Mouse (Mus musculus) granulocyte monocyte progenitor cell, adult 5-6 weeks (primary cell): ENCODE results near the gene Bgn. TPM values are rescaled to one million over a fixed set of nuclear protein-coding genes. Genes with fewer than 3 reads are reported as not detected.

Source experiments
- ATAC-seq: replicated peaks from 2 replicates; pipeline ENCODE4 v1.8.0; 2016; ENCODE audit warnings: mild to moderate bottlenecking, moderate TSS enrichment, inconsistent platforms; ENCODE audit not compliant: poor library complexity, severe bottlenecking
- total RNA-seq, 2 experiments: library from RNA; stranded (forward) in 1 of 2; stranded (reverse) in 1 of 2; fragments of 200-712, 200-1000 nt in 1 of 2; fragments of >200 nt in 1 of 2; fragmentation: Nextera tagmentation in 1 of 2; gene quantifications; 2 replicates each; pipeline ENCODE4 v1.2.3; 2014 to 2017

Gene Bgn
- total RNA-seq (2014; fragmentation: Nextera tagmentation) (not detected in 2 replicates), total RNA-seq (2017) (not detected in 2 replicates)

- ATAC-seq: no peak
These were observed at the start of gene Bgn for GRCm38 (mm10) chrX:73483484-73483810. TSS of gene Bgn (plus strand) at chrX:73483602.

DNA sequence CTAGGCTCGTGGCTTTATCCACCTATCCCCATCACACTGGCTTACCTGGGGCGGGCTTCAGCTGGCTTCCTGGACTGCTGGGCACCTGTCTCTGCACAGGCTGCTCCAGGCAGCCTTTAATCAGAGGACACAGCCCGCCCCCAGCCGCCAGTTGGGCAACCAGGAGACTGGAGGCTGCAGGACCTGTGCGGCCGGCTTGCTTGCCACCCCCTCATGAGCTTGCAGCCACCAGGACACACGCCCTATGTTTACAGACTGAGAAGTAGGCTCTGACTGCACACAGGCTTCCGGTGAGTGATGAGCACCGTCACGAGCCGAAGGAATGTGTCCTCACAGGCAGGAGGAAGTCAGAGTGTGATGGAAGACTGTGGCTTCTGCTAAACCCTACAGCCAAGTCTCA, 48.1 kb upstream of the Bgn start, which contains the start of gene Trex2:
TSS of gene Trex2 (minus strand) at position 93 of the 400 bp plus-strand sequence.
- no peak for ATAC-seq

GRCm38 (mm10) chrX:73441428-73441827, 42.0 kb upstream of the Bgn start:
- no peak for ATAC-seq

DNA sequence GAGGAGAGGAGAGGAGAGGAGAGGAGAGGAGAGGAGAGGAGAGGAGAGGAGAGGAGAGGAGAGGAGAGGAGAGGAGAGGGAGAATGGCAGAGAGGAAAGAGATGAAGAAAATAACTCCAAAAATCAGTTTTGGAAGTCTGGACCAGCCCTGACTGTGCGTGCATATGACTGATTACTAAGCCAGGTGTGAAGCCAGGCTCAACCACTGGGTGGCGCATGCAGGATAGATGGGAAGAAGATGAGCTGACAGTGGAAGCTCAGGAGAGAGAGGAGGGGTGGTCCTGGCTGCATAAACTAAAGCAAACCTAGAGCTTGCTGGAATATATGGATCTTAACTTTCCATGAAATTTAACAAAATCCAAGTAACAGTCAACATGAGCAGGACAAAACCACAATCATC, 31.5 kb upstream of the Bgn start:
- ATAC-seq: peak; percentile 59

- peak; percentile 100 for ATAC-seq
These were observed 24.5 kb upstream of the Bgn start, which contains the start of gene Haus7 for GRCm38 (mm10) chrX:73458877-73459392. TSS of gene Haus7 (minus strand) at chrX:73459044.

DNA sequence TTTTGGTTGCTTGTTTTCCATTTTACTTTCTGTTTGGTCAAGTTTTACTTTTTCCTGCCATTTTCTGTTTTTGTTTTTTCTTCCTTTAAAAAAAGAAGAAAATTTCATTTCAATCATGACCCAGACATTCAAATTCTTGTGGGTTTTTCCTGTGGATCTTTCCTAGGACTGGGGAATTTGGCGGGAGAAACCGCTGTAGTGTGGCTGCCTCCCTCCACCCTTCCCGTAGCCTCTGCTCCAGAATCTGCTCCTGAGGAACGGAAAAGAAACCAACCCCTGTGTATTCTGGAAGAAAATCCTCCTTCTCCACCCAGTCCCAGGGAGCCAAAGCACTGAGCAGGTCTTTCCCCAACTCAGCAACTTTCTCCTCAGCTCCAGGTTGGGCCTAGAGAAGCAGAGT, 22.6 kb upstream of the Bgn start:
- no peak for ATAC-seq

GRCm38 (mm10) chrX:73465483-73466186, 17.8 kb upstream of the Bgn start:
- ATAC-seq: no peak

- ATAC-seq: no peak
These were observed 15.8 kb upstream of the Bgn start for GRCm38 (mm10) chrX:73467446-73468241.

- no peak for ATAC-seq
These were observed 15.1 kb upstream of the Bgn start for GRCm38 (mm10) chrX:73468330-73468729.

DNA sequence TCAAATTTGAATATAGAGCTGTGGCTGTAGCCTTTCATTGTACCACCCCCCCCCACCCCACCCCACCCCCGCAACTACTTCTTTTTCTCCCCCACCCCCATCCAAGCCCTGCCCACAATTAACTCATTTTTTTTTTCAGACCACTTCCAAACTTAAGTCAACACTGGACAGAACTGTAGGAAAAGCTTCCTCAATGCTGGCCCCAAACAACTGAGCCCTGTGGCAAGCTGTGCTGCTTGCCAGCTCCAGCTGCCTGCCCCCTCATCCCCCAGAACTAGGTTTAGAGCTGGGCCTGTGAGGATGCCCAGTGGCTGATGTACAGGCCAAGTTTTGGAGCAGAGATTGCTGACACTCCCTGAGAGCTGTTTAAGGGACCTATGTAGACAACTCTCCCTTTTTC, 14.7 kb upstream of the Bgn start:
- ATAC-seq: no peak

DNA sequence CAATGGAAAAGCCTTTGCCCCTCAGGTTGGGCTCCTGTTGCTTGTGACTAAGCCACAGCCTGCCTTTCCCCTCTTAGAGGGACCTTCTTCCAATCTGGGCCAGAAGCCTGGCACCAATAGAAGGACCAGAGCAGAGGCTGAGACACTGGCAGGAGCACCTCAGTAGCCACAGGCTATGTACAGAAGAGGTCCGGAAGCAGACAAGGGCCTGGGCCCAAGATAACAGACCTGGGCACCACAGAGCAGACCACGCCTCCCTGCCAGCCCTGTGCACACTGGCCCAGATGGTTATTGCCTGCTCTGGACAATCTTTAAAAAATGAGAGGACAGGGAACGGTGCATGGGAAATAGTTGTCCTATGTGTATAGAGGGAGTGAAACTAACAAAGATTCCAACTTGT, 11.6 kb upstream of the Bgn start:
- ATAC-seq: no peak

GRCm38 (mm10) chrX:73474340-73475165, 8.8 kb upstream of the Bgn start:
- ATAC-seq: no peak

GRCm38 (mm10) chrX:73475658-73476256, 7.6 kb upstream of the Bgn start:
- no peak for ATAC-seq

DNA sequence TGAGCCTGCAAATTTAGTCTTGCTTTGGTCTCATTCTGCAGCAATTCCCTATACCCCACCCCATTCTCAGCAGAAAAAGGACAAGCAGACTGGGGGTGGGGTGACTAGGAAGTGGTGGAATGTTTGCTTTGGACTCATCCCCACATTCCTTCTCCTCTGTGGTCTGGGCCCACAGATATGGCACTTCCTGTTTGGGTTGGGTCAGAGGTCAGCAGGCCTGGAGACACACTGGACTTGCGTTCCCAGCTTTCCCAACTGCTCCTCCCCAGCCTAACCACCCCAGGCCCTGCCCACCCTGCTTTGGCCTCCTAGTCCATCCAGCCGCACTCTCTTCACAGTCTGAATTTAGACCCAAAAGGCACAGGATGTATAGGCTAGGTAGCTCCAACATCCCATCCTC, 6.8 kb upstream of the Bgn start:
- ATAC-seq: no peak

GRCm38 (mm10) chrX:73477500-73477899, 5.9 kb upstream of the Bgn start:
- ATAC-seq: no peak

- ATAC-seq: no peak
These were observed 3.7 kb upstream of the Bgn start for GRCm38 (mm10) chrX:73479656-73480055.

GRCm38 (mm10) chrX:73480334-73480733, 3.1 kb upstream of the Bgn start:
- no peak for ATAC-seq

- ATAC-seq: no peak
These were observed 539 bp upstream of the Bgn start for GRCm38 (mm10) chrX:73482643-73483483.

DNA sequence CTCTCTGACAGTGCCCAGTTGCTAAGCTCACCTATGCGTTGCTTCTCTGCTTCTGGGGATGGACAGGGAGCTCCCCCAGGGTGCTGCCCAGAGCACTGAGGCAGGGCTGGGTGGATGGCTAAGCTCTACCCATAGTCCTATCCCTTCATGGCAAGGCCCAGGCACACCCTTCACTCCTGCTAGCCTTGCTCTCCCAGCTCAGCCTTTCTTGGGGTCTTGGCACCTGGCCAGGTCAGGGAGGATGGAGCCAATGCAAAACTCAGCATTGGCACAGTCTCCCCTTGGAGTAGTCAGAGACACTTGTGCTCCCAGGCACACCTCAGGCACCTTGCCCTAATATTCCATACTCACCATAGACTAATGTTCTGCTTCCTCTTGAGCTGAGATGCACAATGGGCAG, 674 bp downstream of the Bgn start:
- ATAC-seq: no peak
